Mouse (Mus musculus) left cerebral cortex, adult 18-20 months (tissue): ENCODE data around the gene Arg1. TPM values are rescaled to one million over a fixed set of nuclear protein-coding genes. Genes with fewer than 3 reads are reported as not detected.

Experiments
- DNase-seq, 2 experiments: peaks; one replicate each; pipeline ENCODE4 v3.0.0; 2021 to 2022; ENCODE audit warnings: low spot score in 2 of 2, mixed read lengths in 1 of 2
- long read RNA-seq, 2 experiments: library from polyadenylated mRNA; stranded (forward); transcript quantifications; one replicate each; pipeline ENCODE4 v2.0.0; 2021
- total RNA-seq, 2 experiments: library from RNA; stranded (reverse); gene quantifications; 2 replicates each; pipeline ENCODE4 v1.2.3; 2021

Arg1 gene
- under 1 TPM; 0.23 to 0.33 TPM for total RNA-seq
- long read RNA-seq, experiment 1, partial matches to known transcripts = 0 of 1 reads
- long read RNA-seq, experiment 1, other reads (novel, unspliced or antisense) = 0 of 1 reads
- long read RNA-seq, experiment 2, partial matches to known transcripts = 0 of 1 reads
- long read RNA-seq, experiment 2, other reads (novel, unspliced or antisense) = 0 of 1 reads

GRCm38 (mm10) chr10:24926962-24927720, at the start of gene Arg1:
Gene Arg1 (minus strand): TSS chr10:24927484.
- no peak for DNase-seq

GRCm38 (mm10) chr10:24973845-24974514, 46.7 kb upstream of the Arg1 start:
- DNase-seq = no peak

GRCm38 (mm10) chr10:24973385-24973784, 46.1 kb upstream of the Arg1 start:
- no peak for DNase-seq

DNA sequence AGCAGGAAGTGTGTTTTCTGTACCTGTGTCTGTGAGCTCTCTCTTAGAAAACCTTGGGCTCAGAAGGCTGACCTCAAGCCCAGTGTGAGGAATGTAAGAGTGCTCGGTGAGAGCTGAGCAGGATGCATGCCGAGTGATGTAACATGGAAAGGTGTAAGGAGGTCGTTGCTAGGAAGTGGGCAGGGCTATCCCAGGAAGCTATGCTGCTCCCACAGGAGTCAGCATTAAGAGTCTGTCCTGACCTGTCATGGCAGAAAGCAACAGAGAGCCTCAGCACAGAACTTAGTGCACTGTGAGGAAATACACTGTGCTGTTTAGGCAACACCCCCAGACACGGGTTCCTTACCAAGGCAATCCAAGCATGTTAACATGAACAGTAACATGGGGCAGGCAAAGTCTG, 45.6 kb upstream of the Arg1 start:
- DNase-seq = no peak

- DNase-seq = no peak
Measured at GRCm38 (mm10) chr10:24965821-24966550, 38.7 kb upstream of the Arg1 start.

DNA sequence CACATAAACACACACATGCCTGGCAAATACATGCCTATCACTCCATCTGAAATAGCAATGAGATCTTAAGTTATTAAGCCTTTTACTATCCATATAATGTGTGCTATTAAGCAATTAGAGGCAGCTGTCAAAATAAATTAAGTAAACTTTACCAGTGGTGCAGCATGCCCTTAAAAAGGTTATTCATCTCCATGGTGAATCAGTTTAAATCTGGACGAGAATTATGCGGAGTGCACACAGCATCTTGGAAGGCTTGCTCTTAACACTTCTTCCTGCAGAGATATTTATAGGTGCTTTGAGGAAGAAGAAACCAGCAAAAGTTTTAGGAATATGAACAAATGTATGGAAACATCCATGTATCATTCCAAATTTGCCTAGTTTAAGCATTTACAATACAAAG, 34.6 kb upstream of the Arg1 start:
- no peak for DNase-seq

DNA sequence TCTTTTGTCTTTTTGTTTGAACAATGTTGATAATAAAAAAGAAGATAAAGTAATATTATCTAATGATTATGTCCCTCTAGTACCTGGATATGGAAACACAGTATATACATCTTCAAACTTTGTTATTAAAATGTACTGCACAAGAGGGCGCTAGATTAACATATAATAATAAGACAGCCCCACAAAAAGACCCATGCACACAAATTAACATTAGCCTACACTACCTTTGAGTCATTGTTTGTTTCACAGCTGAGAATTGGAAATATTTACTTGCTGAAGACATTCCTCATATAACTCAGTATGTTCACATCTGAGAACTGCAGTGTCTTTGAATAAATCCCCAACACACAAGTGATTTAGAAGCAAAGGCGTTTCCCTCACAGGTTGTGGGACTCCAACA, 33.8 kb upstream of the Arg1 start:
- DNase-seq = no peak

GRCm38 (mm10) chr10:24959043-24959916, 32.0 kb upstream of the Arg1 start:
- no peak for DNase-seq

DNA sequence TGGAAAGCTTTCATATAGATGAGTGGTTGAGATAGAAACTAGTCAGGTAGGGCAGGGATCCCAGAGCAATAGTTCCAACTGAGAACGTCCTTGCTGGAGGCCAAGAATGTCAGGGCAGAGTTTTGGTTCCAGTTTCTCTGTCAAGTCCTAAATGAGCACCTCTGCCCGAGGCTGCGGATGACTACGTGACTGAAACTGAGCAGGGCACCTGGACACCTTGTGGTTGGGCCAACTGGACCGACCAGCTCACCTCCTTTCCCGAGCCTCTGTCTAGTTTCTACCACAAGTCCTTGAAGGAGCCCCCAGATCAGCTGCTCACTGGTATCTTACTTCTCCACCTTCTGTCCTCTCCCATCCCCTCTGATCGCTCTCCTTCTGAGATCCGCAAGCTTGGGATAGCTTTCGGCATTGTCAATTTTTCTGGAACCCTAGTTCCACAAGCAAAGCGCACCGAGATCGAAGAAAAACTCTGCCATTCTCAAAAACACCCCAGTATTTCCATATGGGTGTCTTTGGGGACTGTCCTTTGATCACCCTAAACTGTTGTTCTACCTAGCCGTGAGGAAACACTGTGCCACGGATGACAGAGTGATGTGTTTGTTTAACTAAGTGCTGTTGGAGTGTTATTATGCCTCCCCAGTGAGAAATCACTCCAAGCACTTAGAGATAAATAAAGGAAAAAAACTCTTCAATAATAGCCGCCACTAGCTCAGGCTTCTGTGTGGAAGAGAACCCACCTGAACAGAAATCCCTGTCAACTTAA, 31.2 kb upstream of the Arg1 start:
- DNase-seq = no peak

DNA sequence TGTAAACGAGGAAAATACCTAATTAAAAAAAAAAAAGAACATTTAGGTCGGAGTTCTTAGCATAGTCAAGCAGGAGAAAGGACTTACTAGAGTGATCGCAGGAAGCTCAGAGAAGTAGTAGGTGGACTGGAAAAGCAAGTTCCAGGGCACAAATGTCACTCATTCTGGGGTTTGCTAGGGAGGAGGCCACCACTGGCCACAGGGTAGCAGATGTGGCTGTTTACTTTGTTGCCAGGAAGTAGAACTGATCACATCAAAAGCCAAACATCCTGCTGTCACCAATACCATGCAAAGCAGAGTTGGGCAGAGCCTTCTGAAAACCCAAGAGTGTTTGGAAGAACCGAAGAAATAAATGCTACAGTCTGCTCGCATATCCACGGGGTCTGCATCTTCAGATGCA, 26.6 kb upstream of the Arg1 start:
- DNase-seq = no peak

DNA sequence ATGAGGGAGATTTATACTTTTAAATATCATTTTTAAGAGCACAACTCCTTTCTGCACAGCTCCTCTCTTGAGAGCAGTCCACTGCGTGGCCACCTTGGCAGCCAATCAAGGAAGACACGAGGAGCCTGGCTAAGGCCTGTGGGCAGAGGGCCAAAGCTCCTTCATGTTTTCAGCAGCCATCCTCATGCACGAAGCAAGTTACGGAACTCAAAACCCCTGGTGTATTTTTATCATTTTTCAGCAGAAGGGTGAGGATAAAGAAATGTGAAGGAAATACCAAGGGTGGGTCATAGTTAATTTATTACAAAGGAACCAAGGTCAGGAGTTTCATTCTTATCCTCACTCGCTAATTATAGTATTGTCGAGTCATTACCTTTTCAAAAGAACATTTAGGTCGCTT, 25.3 kb upstream of the Arg1 start:
- DNase-seq = no peak

DNA sequence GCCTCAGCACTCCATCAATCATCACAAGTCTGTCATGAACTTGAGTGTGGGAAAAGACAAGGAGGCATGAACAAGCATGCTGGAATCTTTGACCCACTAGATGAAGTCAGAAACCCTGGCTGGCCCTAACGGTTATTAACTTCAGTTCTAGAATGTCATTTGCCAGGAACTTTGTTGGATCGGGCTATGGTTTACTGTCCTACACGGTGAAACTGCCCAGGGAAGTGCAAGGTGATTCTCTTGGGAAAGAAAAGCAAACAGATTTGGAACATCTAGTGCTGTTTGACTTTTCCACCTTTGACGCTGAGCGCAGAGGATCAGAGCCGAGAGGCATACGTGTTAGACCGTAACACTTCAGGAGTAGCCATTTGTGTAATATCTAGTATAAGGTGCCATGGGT, 24.3 kb upstream of the Arg1 start:
- DNase-seq = no peak

- no peak for DNase-seq
Measured at GRCm38 (mm10) chr10:24950223-24950622, 22.9 kb upstream of the Arg1 start.

DNA sequence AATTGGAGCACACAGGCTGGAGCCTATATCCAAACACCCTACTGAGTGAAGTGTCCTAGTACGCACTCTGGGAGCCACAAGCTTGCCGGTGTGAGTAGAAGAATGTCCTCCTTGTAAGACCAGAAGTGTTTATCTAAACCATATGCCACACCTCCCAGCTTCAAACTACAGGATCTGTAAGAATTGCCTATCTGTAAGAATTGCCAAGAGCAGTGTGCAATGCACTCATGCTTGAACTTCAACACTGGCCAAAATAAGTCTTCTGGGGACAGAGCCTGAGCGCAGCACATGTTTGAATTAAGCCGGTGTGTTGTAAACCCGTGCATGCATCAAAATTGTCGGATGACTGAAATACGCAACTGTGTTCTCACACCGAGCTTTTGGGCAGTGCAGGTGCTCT, 21.0 kb upstream of the Arg1 start:
- DNase-seq = no peak

- DNase-seq = no peak
Measured at GRCm38 (mm10) chr10:24947871-24948270, 20.6 kb upstream of the Arg1 start.

DNA sequence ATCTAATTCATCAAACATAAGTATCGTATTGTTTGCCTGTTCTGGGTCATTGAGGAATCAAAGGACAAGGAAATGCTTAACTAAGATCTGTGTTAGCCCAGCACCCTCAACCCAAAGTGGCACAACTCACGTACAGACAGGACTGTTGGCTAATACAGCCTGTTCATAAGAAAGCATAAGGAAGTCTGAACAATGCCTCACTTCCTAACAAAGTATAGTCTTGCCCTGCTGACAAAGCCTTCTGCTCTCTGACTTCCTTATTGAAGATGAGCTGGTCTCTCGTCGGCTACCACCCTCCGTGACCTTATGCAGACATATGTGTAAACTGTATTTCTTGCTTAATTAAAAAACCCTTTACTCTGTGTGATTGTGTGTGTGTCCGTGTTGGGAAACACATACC, 2.9 kb upstream of the Arg1 start:
- DNase-seq = no peak

GRCm38 (mm10) chr10:24928072-24928471, 788 bp upstream of the Arg1 start:
- DNase-seq = no peak

GRCm38 (mm10) chr10:24926380-24926779, 904 bp downstream of the Arg1 start:
- no peak for DNase-seq

DNA sequence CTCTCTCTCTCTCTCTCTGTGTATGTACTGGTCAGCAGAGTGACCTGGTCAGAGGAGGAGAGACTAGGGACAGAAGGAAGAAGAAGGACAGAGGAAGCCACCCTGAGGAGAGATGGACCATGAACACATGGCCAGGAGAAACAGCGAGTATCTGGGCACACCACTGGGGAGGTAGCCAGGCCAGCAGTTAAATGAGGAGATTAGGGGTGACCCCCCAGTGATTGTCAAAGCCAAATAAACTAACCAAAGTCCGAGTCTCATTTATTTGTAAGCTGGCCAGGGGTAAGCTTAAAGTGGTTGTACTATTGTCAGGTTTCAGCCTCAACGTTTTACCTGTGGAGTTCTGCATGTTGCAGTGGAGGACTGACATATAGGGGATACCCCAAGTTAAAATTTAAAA, 3.0 kb downstream of the Arg1 start:
- no peak for DNase-seq

DNA sequence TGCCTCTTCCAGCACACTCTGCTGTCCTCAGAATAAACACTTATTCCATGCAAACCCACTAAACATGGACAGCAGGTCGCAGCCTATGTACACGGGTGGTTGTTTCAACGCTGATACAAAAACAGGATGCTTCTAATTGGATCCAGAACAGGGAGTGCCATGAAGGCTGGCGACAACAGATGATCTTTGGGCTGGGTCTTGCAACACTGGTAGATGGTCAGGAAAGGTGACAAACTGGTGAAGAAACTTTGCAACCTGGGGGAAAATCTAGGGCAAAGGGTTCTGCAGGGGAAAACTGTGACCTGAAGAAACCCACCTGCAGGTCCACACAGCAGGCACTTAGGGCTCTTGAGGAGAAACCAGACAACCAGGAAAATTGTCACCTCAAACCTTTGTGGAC, 4.3 kb downstream of the Arg1 start:
- DNase-seq = no peak
